Mouse (Mus musculus) adrenal gland, postnatal 25 days (tissue): ENCODE results near the gene Bmp3. TPM values are rescaled to one million over a fixed set of nuclear protein-coding genes. Genes with fewer than 3 reads are reported as not detected.
A peak's percentile ranks its signal among the peaks of the same experiment; 100 is the strongest.

Source experiments
- DNase-seq: peaks from one replicate; pipeline ENCODE4 v3.0.0; 2021; ENCODE audit warnings: mixed read lengths
- long read RNA-seq: library from polyadenylated mRNA; stranded (forward); transcript quantifications from one replicate; pipeline ENCODE4 v2.0.0, GENCODE M21; 2021
- total RNA-seq: library from RNA; stranded (reverse); gene quantifications from 2 replicates; pipeline ENCODE4 v1.2.3, GENCODE M21; 2021

Bmp3 gene
- 0.43 and 0.86 TPM in 2 replicates for total RNA-seq
- long read RNA-seq = 0 reads

DNA sequence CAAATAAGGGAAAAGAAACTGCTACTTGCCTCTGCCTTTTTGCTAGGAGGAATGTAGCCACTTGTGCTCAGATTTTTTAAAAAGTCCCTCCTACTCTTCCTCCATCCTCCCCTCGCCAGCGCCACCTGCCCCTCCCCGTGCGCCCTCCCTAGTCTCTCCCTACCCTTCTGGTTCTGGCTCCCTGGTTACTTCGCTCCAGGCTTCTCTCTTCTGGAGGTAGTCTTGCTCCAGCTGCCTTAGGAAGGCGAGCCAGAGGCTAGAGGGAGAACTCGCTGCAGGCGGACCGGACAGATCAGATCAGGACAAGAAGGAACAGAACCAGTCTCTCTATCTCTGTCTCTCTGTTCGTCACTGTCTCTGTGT, at the start of gene Bmp3:
Gene Bmp3 (plus strand): TSS at position 152 of the 363 bp plus-strand sequence.
- DNase-seq = no peak

DNA sequence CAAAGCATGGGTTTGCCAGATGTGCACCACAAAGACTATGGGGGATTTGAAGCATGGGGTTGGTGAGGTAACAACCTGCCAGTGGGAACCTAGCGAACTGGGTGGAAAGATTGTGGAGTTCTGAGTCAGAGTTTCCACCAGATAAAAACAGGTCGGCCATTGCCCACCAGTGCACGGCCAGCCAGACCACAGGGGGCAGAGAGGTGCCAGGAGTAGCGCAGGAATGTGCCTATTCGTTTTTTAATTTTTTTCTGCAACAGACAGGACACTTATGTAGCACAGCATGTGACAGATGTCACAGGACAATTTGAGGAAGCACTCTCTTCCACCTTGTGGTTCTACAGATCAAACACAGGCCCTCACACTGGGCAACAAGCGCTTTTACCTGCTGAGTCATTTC, 49.5 kb upstream of the Bmp3 start:
- DNase-seq = no peak

DNA sequence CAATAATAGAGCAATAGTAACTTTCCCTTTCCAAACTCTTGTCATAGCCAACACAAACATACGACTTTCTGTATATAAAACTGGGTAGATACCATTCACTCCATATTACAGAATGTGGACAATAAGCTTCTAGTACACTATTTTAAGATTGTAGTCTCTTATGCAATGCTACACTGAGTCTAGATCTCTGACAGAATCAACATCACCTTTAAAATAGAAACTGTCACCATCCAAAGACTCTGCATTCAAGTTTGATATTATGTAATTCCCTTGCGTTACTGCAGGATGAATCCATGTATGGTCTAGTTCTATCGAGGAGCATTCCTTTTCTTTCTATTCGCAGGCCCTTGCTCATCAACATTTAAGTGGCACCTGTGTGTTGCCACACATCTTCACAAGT, 47.7 kb upstream of the Bmp3 start:
- DNase-seq = no peak

DNA sequence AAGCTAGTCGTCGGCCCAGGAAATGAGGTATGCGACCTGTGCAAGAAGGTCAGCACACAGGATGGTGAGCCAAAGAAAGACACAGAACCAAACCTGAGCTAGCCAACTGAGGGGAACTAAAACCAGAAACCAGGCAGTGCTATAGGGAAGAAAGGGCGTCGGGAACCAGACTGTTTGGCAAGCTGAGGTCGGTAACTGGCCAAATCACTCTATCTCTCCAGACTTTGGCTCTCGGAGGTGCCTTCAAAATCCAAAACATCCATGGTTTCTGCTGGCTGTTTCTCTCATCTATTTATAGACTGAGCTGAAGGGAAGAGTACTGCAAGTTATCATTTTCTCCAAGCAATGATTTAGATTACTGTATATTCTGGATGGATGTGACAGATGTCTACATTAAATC, 47.2 kb upstream of the Bmp3 start:
- no peak for DNase-seq

DNA sequence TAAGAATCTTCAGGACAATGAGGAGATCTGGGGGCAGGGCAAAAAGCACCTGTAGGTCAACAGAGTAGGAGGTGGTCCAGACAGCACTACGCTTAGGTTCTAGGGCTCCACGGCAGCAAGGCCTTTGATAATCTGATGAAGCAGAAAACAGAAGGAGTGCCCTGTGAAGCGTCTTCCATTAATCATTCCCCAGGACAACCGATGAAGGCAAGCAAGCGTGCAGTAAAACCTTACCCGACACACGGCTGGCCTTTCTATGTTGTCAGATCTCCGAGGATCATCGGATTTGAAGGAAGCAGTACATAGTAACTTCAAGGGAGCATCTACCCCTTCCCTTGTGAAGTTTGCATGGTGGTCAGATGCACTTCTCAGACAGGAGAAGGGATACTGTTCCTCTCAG, 46.3 kb upstream of the Bmp3 start:
- DNase-seq = no peak

DNA sequence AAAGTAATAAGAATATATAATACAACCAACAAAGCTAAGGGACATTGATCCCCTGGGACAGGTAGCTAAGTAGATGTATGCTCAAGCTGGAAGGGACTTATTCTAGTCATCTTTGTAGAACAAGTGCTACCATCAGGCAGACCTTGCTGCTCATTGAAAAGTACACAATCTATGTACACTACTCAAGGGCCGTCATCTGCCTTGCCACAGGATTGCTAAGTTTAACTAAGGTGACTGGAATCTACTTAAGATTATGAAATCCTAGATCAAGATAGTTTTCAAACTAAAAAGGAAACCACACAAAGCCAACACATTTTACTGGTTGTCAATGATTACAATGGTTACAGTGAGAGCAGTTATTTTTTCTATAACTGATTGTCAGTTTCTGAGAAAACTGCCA, 41.8 kb upstream of the Bmp3 start:
- DNase-seq = no peak

DNA sequence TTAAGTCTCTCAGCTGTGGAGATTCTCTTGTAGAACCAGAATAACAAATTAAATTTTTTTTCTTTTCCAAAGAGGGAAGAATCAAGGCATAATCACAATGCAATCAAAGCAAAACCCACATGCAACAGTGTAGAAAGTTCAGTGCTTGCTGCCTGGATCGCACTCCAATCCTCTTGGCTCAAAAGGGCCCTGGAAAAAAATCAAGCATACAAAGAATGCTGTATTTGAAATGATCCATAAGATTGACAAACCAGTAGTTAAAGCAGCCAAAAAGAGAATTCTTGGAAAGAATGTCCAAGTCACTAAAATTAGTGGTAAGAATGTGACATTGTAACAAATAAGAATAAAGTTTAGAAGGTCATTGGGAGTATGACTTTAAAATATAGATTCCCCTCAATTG, 38.9 kb upstream of the Bmp3 start:
- DNase-seq = no peak

DNA sequence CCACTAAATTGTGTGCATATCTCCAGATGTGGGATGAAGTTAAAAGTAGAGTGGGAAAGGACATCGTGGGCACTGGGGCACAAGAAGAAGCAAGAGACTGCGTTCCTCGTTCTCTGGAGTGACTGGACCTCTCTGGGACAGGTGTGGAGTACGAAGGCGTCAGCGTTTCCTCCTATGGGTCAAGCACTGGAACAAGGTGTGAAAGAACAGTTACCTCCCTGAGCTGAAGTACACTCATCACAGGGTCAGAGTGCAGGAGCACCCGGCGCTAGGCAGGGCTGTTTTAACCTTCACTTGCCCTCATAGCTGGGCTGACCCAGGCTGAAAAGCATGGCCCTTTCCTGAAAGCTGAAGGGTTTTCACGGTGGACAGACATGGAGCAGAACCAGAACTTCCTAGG, 20.5 kb upstream of the Bmp3 start:
- no peak for DNase-seq

DNA sequence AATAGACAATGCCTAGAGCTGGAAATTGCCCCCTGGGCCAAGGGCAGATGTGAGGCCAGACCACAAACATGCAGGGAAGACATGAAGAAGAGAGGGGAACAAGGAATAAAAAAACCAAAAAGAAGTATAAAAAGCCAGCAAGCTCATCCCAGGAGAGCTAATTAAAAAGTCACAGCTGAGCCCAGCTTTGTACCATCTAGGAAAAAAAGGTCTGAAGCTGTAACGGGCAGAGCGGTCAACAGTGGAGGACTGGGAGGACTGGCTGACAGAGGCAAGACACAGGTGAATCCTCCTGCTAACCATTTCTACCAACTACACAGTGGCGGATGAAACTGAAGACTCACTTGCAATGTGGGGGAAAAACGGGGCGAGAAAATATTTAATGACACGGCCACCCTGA, 19.9 kb upstream of the Bmp3 start:
- no peak for DNase-seq

DNA sequence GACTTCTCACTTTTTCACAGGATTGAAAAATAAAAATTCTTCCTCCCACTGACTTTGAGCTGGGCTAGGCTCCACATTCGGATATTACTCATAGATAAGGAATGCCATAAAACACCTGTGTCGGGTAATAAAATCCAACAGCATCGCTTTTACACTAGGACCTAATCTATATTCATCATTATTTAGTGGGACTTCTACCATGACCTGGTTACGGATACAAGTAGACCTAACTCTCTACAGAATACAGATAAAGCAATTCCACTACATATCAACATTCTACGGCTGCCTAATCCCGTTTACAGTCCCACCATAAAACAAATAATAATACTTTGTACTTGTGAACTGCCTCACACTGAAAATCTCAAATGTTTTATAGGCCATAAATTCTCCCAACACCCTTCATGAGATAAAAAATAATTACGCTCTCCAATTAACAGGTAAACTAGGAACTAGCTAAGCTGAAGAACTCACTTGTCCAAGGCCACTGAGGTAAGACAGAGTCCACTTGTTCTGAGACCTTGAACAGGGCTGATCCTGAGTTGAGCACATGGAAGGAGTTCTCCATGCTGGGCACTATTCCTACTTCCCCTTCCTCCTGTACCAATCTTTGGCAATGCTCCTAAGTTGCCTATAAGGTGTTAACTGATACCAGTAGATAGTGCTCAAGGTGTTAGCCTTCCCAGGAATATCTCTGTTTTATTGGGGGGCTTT, 11.5 kb upstream of the Bmp3 start:
- no peak for DNase-seq

DNA sequence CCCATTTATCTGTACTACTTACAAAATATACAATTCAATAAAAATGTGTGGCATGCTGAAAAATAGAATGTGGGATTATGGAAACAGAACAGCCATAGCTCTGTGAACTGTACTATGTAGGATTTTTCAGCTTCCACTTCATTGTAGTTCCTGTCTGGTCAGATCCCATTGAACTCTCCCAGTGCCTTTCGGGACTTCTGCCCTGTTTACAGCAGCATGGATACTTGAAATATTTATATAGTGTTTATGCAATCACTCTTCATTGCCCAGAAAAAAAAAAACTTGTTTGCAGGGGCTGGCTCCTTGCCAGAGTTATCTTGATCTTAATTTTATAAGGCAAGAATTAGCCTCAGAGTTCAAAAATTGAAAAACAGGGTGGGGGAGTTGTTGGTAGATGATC, 9.6 kb upstream of the Bmp3 start:
- no peak for DNase-seq

DNA sequence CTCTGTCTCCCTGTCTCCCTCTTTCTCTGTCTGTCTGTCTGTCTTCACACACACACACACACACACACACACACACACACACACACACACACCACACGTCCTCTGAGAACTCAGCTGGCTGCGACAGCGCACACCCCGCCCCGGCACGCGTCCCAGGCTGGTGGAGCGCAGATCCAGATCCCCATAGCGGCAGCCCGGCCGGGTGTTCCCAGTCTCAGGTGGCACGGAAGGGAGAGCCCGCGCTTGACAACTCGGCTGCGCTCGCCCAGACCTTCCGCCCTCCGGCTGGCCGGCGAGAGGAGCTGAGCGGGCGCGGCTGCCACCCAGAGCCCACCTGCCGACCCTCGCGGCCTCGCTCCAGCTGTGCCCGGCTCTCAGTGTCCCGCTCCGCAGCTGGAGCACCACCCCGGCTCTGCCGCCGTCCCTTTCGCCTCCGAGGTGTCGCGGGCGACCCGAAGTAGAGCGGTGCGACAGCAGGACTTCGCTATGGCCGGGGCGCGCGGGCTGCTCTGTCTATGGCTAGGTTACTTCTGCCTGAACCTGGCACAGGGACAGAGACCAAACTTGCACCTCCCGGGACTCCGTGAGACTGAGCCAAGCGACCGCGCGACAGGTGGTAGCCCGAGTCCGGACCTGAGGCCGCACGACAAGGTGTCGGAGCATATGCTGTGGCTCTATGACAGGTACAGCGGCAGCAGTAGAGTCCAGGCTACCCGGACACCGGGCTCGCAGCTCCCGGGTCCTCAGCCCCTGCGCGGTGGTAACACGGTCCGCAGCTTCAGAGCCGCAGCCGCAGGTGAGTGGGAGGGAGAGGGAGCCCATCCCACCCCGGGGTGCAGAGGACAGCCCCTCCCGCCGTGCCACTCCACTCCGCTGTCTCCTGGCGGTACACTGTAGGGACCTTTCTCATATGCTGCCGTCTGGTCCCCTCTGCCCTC, 681 bp downstream of the Bmp3 start:
- DNase-seq = peak; percentile 28

DNA sequence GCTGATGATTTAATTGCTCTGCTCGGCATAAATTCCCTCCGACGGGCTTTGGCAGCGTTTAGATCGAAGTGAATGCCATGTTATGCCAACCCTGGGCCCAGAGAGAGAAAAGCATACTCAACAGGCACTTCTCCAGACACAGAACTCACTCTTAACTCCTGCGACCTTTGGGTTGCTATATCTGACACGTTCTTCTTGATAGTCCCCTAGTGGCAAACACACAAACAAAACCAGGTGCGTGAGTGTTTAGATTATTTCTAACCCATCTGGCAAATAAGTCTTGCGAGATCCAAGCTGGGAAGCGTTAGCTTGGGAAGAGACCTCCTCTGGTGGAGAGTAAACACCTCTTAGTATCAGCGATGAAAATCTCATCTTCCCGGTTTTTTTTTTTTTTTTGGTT, 1.5 kb downstream of the Bmp3 start:
- DNase-seq = no peak

DNA sequence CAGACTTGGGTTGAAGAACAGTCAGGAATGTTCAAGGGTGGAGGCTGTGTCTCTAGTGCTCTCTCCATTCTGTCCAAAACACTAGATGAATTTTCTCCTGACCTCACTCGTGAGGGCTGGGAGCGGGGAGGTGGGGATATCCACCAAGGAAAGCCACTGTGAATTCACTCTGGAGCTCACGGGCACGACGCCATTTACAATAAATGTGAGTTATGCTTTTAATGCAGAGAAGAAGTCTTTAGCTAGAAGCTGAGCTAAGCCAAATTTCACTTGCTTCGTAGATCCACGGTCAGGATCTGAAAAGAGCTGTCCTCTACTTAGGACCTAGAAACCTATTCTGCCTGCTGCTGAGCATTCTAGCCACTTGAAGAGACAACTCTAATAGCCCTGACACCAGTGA, 2.1 kb downstream of the Bmp3 start:
- no peak for DNase-seq

DNA sequence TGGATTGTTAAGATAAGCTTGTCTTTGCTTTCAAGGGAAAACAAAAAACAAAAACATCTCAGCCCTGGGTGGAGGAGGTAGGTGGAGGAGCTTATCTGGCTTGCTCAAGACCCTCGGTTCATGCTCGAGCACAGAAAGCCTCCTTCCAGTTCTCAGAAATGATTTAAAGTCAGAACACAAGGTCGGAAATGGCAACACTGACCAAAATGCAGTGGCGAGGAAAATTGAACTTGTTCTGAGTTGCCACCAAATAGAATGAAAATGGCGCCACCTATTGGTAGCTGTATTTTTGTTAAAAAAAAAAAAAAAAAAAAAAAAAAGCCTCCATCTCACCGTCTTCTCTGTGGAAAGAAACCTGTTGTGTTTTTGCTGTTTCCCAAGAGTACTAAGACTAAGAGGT, 9.7 kb downstream of the Bmp3 start:
- DNase-seq = peak; percentile 3

DNA sequence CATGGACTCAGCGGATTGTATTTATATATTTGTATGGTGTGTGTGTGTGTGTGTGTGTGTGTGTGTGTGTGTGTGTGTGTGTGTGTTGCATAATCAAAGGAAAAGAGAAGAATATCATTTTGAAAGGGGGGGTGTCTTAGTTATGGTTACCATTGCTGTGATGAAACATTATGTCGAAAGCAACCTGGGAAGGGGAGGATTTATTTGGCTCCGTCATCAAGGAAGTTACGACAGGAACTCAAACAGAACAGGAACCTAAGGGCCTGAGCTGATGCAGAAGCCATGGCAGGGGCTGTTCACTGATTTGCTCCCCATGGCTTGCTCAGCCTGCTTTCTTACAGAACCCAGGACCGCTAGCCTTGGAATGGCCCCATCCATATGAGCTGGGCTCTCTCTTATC, 10.9 kb downstream of the Bmp3 start:
- no peak for DNase-seq

DNA sequence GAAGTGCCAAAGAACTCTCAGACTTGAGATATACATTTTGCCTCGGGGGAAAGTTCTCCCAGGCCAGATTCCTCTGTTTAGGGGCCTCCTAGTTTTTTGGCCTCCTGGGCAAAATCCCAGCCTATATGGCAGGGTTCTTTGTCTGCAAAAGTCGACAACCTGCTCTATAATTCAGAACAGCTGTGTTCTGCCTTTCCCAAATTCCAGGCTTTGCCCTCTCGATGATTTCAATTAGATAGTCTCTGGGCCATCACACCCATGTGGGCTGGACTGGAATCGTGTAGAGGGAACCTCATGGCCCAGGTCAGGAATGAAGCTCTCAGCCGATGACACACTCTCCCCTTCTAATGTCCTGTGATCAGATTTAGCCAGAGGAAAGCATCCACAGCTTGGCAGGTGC, 21.8 kb downstream of the Bmp3 start:
- DNase-seq = no peak

DNA sequence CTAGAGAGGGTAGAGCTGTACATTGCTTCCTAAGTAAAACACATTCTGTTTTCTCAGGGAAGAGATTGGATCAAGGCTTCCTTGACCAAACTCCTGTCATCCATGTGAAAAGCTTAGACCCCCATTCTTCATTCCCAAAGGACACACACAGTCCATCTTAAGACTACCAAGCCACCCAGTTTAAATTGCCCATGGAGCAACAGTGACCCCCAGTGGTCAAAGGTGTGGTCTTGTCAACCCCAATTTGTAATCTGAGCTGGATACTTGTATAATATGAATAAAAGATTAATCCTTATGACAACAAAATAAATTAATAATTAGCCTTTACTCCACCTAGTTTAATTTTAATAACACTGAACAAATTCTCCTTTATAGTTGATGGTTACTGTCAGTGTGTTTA, 24.7 kb downstream of the Bmp3 start:
- DNase-seq = peak; percentile 45

DNA sequence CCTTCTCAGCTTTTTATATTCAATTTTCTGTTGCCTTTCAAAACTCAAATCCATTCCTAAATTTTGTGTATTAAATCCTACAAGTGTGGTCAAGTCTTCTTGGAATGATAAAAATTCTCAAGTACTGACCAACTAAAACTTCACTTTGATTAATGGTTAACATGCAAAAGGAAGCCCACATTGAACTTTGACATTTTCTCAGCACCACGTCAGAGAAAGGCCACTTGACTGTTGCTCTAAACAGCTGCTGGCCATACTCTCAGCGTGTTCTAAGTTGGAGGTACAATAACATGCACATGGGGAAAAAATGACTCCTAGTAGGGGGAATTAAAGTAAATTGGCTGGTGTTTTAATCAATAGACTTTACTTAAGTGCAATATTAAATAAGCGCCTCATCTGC, 27.9 kb downstream of the Bmp3 start:
- DNase-seq = no peak

DNA sequence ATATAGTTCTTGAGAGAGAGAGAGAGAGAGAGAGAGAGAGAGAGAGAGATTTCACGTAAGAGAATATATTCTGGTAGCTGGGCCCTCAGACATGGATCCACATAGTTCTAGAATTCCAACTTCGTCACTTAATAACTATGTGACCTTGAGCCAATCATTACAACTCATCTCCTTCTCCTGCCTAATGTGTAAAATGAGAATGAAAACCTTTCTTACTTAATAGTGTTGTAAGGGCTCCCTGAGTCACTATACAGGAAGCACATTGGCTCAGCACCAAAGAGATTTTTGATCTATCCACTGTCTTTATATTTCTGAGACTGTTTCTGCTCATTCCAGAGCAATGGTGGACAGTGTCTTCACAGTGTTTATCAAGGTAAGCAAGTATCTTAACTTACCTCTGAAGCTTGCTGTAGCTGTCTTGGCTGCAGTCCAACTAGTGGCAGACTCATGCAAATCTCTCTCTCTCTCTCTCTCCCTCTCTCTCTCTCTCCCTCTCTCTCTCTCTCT, 36.4 kb downstream of the Bmp3 start:
- DNase-seq = no peak

DNA sequence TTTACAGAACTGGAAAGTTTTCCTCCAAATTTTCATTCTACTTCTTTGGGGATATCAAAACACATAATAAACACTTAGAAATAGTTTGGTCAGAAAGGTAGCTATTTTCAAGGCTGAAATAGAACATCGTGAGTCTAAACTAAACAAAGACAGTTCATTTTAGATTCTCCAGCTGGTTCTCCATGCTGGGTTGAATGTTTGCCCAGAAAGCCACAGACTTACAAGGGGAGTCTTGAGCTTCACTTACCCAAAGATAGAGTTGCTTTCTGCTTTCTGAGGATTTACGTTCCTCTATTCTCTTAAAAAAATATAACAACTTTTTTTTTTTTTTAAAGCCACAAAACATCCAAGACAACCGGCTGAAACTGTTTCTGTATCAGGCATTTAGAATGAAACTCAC, 40.1 kb downstream of the Bmp3 start:
- no peak for DNase-seq

DNA sequence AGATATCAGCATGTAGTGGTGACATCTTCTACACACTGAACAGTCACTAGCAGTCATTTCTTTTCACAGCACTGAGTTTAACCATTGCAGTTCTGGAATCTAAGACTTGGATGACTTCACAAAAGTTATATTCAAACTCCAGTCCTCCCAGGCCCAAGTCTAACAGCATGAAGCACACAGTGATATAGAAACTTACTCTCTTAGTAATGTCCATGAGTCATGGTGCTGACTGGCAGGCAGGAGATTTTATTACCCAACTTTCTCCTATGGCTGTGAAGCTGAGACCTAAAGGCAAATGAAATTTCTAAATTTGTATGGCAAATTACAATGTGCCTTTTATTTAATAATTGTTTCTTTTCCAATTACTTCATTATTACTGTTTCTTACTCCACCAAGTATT, 43.7 kb downstream of the Bmp3 start:
- DNase-seq = no peak

DNA sequence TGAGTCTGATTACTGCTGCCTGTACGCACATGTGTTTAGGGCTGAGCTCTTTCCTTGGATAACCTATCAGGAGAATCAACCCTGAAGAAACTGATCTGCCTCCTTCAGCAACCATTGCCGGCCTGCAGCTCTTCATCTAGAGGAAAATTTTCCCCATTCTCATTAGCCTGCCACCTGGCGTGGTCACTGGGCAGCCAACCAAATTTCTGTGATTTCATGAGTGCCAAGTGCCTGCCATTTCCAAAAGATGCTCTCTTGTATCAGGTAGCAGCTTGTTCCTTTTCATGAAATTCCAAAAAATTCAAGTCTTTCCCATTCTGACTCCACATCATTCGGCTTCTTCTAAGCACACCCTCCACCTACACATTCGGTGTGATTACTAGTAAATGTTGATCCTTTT, 46.7 kb downstream of the Bmp3 start:
- DNase-seq = no peak

DNA sequence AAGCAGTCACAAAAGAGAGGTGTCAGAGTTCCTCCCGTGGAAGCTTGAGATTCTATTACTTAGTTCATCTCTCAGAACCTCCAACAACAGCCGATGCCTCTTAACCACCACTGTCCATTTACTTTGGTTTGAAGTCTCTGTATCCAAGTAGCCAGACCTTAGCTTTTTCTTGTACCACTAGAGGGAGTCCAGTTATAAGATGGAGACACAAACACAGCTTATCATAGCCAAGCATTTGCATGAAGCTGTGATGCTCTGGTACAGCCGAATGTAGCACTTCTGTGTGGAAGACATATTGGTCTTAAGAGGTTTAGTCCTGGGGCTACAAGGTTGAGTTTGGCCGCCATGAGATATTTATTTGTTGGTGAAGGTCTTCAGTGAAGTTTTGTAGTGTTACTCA, 48.1 kb downstream of the Bmp3 start:
- no peak for DNase-seq
